ENCODE assay signal across 25 mouse cellular contexts in the genomic region with DNA sequence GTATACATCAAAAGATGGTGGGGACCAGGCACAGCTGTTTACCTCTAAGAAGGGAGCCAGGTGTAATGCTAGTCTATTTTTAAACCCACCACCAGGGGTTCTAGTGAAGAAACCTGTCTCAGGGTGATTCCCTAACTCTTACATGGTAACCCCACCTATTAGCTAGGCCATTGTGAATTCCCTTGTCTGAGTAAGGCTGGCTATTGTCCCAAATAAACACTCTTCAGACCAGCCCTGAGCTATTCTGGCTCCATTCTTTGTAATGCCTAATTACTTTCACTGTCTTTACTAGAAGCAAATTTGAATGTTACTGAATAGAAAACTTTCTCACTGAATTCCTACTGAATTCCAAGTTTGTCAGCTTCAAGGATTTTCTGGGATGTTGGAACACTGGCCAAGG.
A peak's percentile ranks its signal among the peaks of the same experiment; 100 is the strongest.
DNase-seq lines count a peak whose midpoint lies in the region; ATAC-seq and TF ChIP-seq lines count a peak whose summit lies in the region.
"Had no signal": no experiment of that assay in that cellular context is flagged by ENCODE, and none has a peak within 500 bp of the region (broad histone marks: within the 10 kb centered on the region; RNA-seq: fewer than 3 reads in every experiment).

No protein-coding gene starts in this region.

- DNase-seq in forebrain, embryonic 14.5 days (ENCODE audit: low spot score) = peak; percentile 7
- DNase-seq in R1 (ENCODE audit: low read depth, low spot score) = peak; percentile 87
- peak; percentile 18 for DNase-seq in brain, embryonic 14.5 days (ENCODE audit: low read depth)
- DNase-seq in adrenal gland, postnatal 25 days = no peak
- DNase-seq in testis, postnatal 10 days (ENCODE audit: low spot score) = no peak
- DNase-seq: adrenal gland, postnatal 10 days; cerebellum, adult 11-12 months; cerebellum, adult 8-10 months; cerebellum, postnatal 10 days; cerebellum, postnatal 36 days; embryo, embryonic 11 days; forebrain, postnatal 0 days; gastrocnemius, adult 2 months; gastrocnemius, postnatal 14 days; heart, adult 11 months had no signal

- H3K27ac ChIP-seq in forebrain, embryonic 14.5 days (ENCODE audit: low read depth, low read length) = no peak overlapping the region
- no peak overlapping the region for H3K27ac ChIP-seq in forebrain, embryonic 16.5 days (ENCODE audit: low read length)
- H3K27ac ChIP-seq: embryonic facial prominence, embryonic 10.5 days; embryonic facial prominence, embryonic 13.5 days; forebrain, embryonic 12.5 days; gastrocnemius, adult 2 months; hindbrain, embryonic 12.5 days; hindbrain, embryonic 15.5 days had no signal

- no peak for ATAC-seq in forebrain, embryonic 14.5 days
- ATAC-seq in forebrain, embryonic 16.5 days = no peak
- ATAC-seq: forebrain, postnatal 0 days; intestine, postnatal 0 days; Patski had no signal

- no peaks in the 10 kb centered on the region for H3K27me3 ChIP-seq in forebrain, embryonic 14.5 days (replicated peaks; ENCODE audit: control insufficient read depth, insufficient read depth, low read length)
- no peaks in the 10 kb centered on the region for H3K27me3 ChIP-seq in forebrain, embryonic 16.5 days (replicated peaks; ENCODE audit: control insufficient read depth, insufficient read depth, low read length)
- H3K27me3 ChIP-seq: embryonic facial prominence, embryonic 13.5 days; forebrain, embryonic 12.5 days; hindbrain, embryonic 12.5 days; hindbrain, embryonic 15.5 days; Patski had no signal

- H3K36me3 ChIP-seq in forebrain, embryonic 14.5 days (ENCODE audit: control insufficient read depth, insufficient read depth, low read length) = no peaks in the 10 kb centered on the region
- no peaks in the 10 kb centered on the region for H3K36me3 ChIP-seq in forebrain, embryonic 16.5 days (ENCODE audit: control insufficient read depth, insufficient read depth)
- H3K36me3 ChIP-seq: embryonic facial prominence, embryonic 10.5 days; embryonic facial prominence, embryonic 13.5 days; forebrain, embryonic 12.5 days; hindbrain, embryonic 12.5 days; hindbrain, embryonic 15.5 days had no signal

- H3K9me3 ChIP-seq in forebrain, embryonic 14.5 days (replicated peaks; ENCODE audit: control insufficient read depth, low read length) = no peaks in the 10 kb centered on the region
- no peaks in the 10 kb centered on the region for H3K9me3 ChIP-seq in forebrain, embryonic 16.5 days (ENCODE audit: control insufficient read depth, low read length)
- H3K9me3 ChIP-seq: embryonic facial prominence, embryonic 10.5 days; embryonic facial prominence, embryonic 13.5 days; forebrain, embryonic 12.5 days; hindbrain, embryonic 12.5 days; hindbrain, embryonic 15.5 days had no signal

- no peak overlapping the region for H3K4me2 ChIP-seq in forebrain, embryonic 14.5 days (ENCODE audit: low read length)
- H3K4me2 ChIP-seq in forebrain, embryonic 16.5 days (ENCODE audit: low read length) = no peak overlapping the region
- H3K4me2 ChIP-seq: embryonic facial prominence, embryonic 13.5 days; forebrain, embryonic 12.5 days; heart, embryonic 11.5 days; hindbrain, embryonic 12.5 days; hindbrain, embryonic 15.5 days had no signal

- TF ChIP-seq POLR2A in brain, embryonic 14.5 days (IDR thresholded peaks at IDR 0.05; ENCODE audit: borderline replicate concordance, extremely low read depth, insufficient read depth, insufficient read length, poor library complexity, severe bottlenecking) = no peak

- no peak for TF ChIP-seq CTCF in brain, embryonic 14.5 days (IDR thresholded peaks at IDR 0.05; ENCODE audit: borderline replicate concordance, extremely low read depth, insufficient read depth, insufficient read length)

- H3K9ac ChIP-seq in forebrain, embryonic 14.5 days (ENCODE audit: low read length) = no peak overlapping the region
- no peak overlapping the region for H3K9ac ChIP-seq in forebrain, embryonic 16.5 days (replicated peaks; ENCODE audit: low read depth, low read length)
- H3K9ac ChIP-seq: embryonic facial prominence, embryonic 13.5 days; forebrain, embryonic 12.5 days; forebrain, postnatal 0 days; hindbrain, embryonic 12.5 days; hindbrain, embryonic 15.5 days had no signal

- H3K4me1 ChIP-seq in forebrain, embryonic 14.5 days (ENCODE audit: control insufficient read depth, insufficient read depth, low read length) = no peaks in the 10 kb centered on the region
- H3K4me1 ChIP-seq in forebrain, embryonic 16.5 days (replicated peaks; ENCODE audit: control insufficient read depth, insufficient read depth, low read length) = no peaks in the 10 kb centered on the region
- H3K4me1 ChIP-seq: embryonic facial prominence, embryonic 10.5 days; embryonic facial prominence, embryonic 13.5 days; forebrain, embryonic 12.5 days; hindbrain, embryonic 12.5 days; hindbrain, embryonic 15.5 days had no signal

- no peak overlapping the region for H3K4me3 ChIP-seq in forebrain, embryonic 14.5 days (ENCODE audit: low read depth, low read length)
- no peak overlapping the region for H3K4me3 ChIP-seq in forebrain, embryonic 16.5 days (replicated peaks; ENCODE audit: low read length)
- H3K4me3 ChIP-seq: embryonic facial prominence, embryonic 10.5 days; embryonic facial prominence, embryonic 13.5 days; erythroblast, embryonic 14.5 days; forebrain, embryonic 12.5 days; gastrocnemius, adult 2 months; hindbrain, embryonic 12.5 days; hindbrain, embryonic 15.5 days had no signal

Comparison
In these comparisons a context has a peak if more than half of its experiments do, and no peak if none do; other contexts are left out.
1. DNase-seq: peak in forebrain, embryonic 14.5 days (single experiment), R1 (single experiment) and brain, embryonic 14.5 days (single experiment); none in adrenal gland, postnatal 25 days (single experiment) and testis, postnatal 10 days (single experiment).